Mouse (Mus musculus): ENCODE data around the gene Akap6. TPM values are rescaled to one million over a fixed set of nuclear protein-coding genes. Genes with fewer than 3 reads are reported as not detected.

Gene Akap6
- total RNA-seq (2023), result under 1 TPM; 0.02 to 0.04 TPM

GRCm38 (mm10) chr12:52699146-52699545 lies at the start of gene Akap6:
TSS of gene Akap6 (plus strand) at chr12:52699383.

Other genes with a start within 250 kb of the Akap6 start
- 1 to 10 TPM; 2.6 TPM for gene Arhgap5, start 195.4 kb upstream of the Akap6 start, total RNA-seq (2023)

Data from neutrophil, adult 83 days (primary cell).